Comparison of ENCODE assay signal across 11 mouse cellular contexts in the genomic region with DNA sequence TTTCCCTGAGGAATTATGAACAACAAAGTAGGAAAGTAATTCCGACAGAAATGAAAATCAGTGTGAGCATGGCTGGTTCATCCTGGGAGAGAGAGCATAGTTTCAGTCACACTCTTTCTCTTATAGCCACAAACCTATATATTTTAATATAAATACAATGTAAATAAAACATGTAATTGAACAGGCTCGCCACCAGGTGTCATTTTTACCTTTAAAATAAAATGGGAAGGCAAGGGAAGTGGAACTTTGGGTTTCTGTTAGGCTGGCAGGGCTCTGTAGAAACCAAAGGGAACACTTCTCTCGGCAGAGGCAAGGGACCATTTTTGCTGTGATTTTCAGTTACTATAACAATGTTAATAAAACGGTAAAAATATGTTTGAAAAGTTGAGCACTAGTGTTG. TPM values are rescaled to one million over a fixed set of nuclear protein-coding genes. Genes with fewer than 3 reads are reported as not detected.
A peak's percentile ranks its signal among the peaks of the same experiment; 100 is the strongest.
DNase-seq lines count a peak whose midpoint lies in the region; ATAC-seq and TF ChIP-seq lines count a peak whose summit lies in the region.
"Had no signal": no experiment of that assay in that cellular context is flagged by ENCODE, and none has a peak within 500 bp of the region (broad histone marks: within the 10 kb centered on the region; RNA-seq: fewer than 3 reads in every experiment).

No protein-coding gene starts in this region.

- DNase-seq in cerebellum, postnatal 14 days = peak; percentile 32 to 35
- DNase-seq in cerebellum, adult 11 months = no peak
- DNase-seq in liver, postnatal 0 days = no peak
- DNase-seq in brain, adult 2 months (ENCODE audit: low read depth, low spot score) = peak; percentile 48
- DNase-seq in splenic B cell, adult 2 months (ENCODE audit: low read depth, low spot score) = peak; percentile 44
- DNase-seq in layer of hippocampus, adult 8-10 months (ENCODE audit: low spot score in 2 of 2) = no peak
- DNase-seq: adrenal gland, postnatal 25 days had no signal

- TF ChIP-seq CTCF in liver, postnatal 0 days (IDR thresholded peaks at IDR 0.05; ENCODE audit: low read depth) = peak; percentile 35

- no peaks in the 10 kb centered on the region for H3K9me3 ChIP-seq in liver, postnatal 0 days (ENCODE audit: low read length)
- H3K9me3 ChIP-seq in liver, embryonic 12.5 days (replicated peaks) = no peaks in the 10 kb centered on the region
- H3K9me3 ChIP-seq: embryonic facial prominence, embryonic 13.5 days had no signal

- no peaks in the 10 kb centered on the region for H3K27me3 ChIP-seq in liver, postnatal 0 days (ENCODE audit: insufficient read depth, low read length)
- H3K27me3 ChIP-seq in liver, embryonic 12.5 days (replicated peaks) = no peaks in the 10 kb centered on the region
- no peaks in the 10 kb centered on the region for H3K27me3 ChIP-seq in splenic B cell, adult 2 months (ENCODE audit: control insufficient read depth, insufficient read depth, low read length, poor library complexity, severe bottlenecking)
- H3K27me3 ChIP-seq: embryonic facial prominence, embryonic 13.5 days had no signal

- no peak overlapping the region for H3K9ac ChIP-seq in liver, postnatal 0 days (replicated peaks)
- no peak overlapping the region for H3K9ac ChIP-seq in liver, embryonic 12.5 days
- H3K9ac ChIP-seq: embryonic facial prominence, embryonic 13.5 days; liver, embryonic 14.5 days had no signal

- TF ChIP-seq EP300 in liver, postnatal 0 days (IDR thresholded peaks at IDR 0.05; ENCODE audit: low read depth) = no peak

- ATAC-seq in liver, postnatal 0 days = no peak
- ATAC-seq in liver, embryonic 12.5 days = no peak
- no peak for ATAC-seq in activated CD4-positive, CD25-positive, alpha-beta regulatory T cell, adult 4 months

- no peaks in the 10 kb centered on the region for H3K4me1 ChIP-seq in liver, postnatal 0 days (ENCODE audit: insufficient read depth)
- H3K4me1 ChIP-seq in liver, embryonic 12.5 days = no peaks in the 10 kb centered on the region
- H3K4me1 ChIP-seq: embryonic facial prominence, embryonic 13.5 days had no signal

- H3K36me3 ChIP-seq in liver, postnatal 0 days (replicated peaks; ENCODE audit: insufficient read depth, low read length) = peaks cover 34% of the 10 kb centered on the region
- H3K36me3 ChIP-seq in liver, embryonic 12.5 days = peaks cover 33% of the 10 kb centered on the region
- 0 out of 2 replicates have a peak, but pooled peaks cover under 1% of the 10 kb centered on the region for H3K36me3 ChIP-seq in splenic B cell, adult 2 months (ENCODE audit: control insufficient read depth, insufficient read depth, low read length, poor library complexity, severe bottlenecking)

- no peak overlapping the region for H3K4me2 ChIP-seq in liver, postnatal 0 days (ENCODE audit: low read depth, low read length)
- H3K4me2 ChIP-seq in liver, embryonic 12.5 days = no peak overlapping the region
- H3K4me2 ChIP-seq: embryonic facial prominence, embryonic 13.5 days had no signal

- no peak overlapping the region for H3K4me3 ChIP-seq in liver, postnatal 0 days (ENCODE audit: low read depth, low read length)
- H3K4me3 ChIP-seq in liver, embryonic 12.5 days = no peak overlapping the region
- H3K4me3 ChIP-seq: embryonic facial prominence, embryonic 13.5 days had no signal

- WGBS in liver, postnatal 0 days (ENCODE audit: insufficient replicate concordance) = 59% methylated on average over 4 of the region's 4 CpGs
- WGBS in liver, embryonic 12.5 days (ENCODE audit: insufficient replicate concordance) = 56% methylated on average over 4 of the region's 4 CpGs

- no peak overlapping the region for H3K27ac ChIP-seq in liver, postnatal 0 days (ENCODE audit: low read depth)
- no peak overlapping the region for H3K27ac ChIP-seq in liver, embryonic 12.5 days
- H3K27ac ChIP-seq: embryonic facial prominence, embryonic 13.5 days; liver, embryonic 14.5 days had no signal

RNA-seq across cellular contexts. Expression of a gene that starts 51.5 kb away (rescaled TPM):
- 3.8 and 3.9 TPM in 2 replicates for polyA plus RNA-seq in liver, postnatal 0 days (2015; fragmentation: Nextera tagmentation; extraction: Ambion mirVana)
- 13.2 TPM in 2 replicates for polyA plus RNA-seq in liver, embryonic 12.5 days (2016; fragmentation: Nextera tagmentation; extraction: Ambion mirVana)
- 10 to 100 TPM; 11.4 to 11.6 TPM for polyA plus RNA-seq in activated CD4-positive, CD25-positive, alpha-beta regulatory T cell, adult 4 months (2017; shearing (Covaris generic))
- total RNA-seq in layer of hippocampus, adult 8-10 months (2022) = 10 to 100 TPM; 36.7 to 50.1 (median 41.6) TPM

Comparison
In these comparisons a context has a peak if more than half of its experiments do, and no peak if none do; other contexts are left out.
1. DNase-seq: peak in cerebellum, postnatal 14 days (2 of 2), brain, adult 2 months (single experiment) and splenic B cell, adult 2 months (single experiment); none in cerebellum, adult 11 months (single experiment), liver, postnatal 0 days (single experiment) and layer of hippocampus, adult 8-10 months (0 of 2).